Mouse (Mus musculus): Measurements from ENCODE around the gene Sco1.

- TF ChIP-seq CTCF (IDR thresholded peaks at IDR 0.05; ENCODE audit: insufficient read depth, low read depth, low read length), result no peak
- TF ChIP-seq POLR2A (IDR thresholded peaks at IDR 0.05; ENCODE audit: insufficient read depth, low read depth, low read length), result no peak
Observed at GRCm38 (mm10) chr11:67030904-67031602, 21.4 kb upstream of the Sco1 start.
